Mouse (Mus musculus) 3T3-L1 (cell line): ENCODE measurements around the gene Pnkd.
A peak's percentile ranks its signal among the peaks of the same experiment; 100 is the strongest.
"Not testable (repeated sequence)": the region's sequence is repeated elsewhere in the genome, so short reads cannot be mapped to it uniquely, and the experiment has no call there.

ENCODE experiments used
- DNase-seq: peaks from one replicate; pipeline ENCODE4 v3.0.0-alpha.2; 2015; ENCODE audit warnings: low read depth, low spot score

Pnkd gene

DNA sequence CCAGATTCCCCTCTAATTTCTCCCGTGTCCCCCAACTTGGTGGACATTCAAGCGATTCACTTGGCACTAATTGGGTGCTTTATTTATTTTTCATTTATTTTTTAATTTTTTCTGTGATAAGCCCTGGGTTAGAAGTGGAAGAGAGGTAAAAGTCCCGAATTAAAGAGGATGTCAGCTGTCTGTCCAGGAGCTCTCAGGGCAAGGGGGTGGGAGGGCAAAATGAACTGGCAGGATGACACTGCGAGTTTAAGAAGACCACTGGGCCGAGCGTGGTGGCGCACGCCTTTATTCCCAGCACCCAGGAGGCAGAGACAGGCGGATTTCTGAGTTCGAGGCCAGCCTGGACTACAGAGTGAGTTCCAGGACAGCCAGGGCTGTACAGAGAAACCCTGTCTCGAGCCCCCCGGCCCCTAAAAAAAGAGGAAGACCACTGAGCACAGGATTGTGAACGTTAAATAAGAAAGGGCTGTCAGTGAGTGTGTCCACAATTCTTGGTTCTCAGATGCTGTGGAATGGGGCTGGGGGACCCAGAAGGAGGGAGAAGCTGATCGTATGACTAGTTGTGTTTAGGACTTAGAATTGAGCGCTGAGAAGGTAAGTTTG lies 102.8 kb downstream of the Pnkd start:
- no peak for DNase-seq

DNA sequence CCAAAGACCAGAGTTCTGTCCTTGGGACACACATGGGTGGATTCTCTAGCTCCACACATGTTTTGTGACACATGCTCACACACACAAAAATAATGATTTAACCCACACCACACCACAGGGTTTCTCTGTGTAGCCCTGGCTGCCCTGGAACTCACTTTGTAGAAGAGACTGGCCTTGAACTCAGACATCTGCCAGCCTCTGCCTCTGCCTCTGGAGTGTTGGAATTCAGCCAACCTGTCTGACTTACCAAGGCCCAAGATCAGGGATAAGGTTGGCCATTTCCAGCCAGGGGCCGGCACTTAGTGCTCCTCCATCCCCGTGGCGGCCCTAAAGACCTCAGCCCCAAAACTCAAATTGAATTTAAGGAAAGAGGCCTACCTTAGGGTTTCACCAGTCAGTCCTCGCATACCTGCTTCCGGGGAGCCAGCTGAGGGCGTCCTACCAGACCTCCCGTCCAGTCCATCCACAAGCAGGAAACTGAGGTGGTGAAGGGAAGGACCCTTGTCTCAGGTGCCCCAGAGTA lies 103.7 kb downstream of the Pnkd start:
- DNase-seq = no peak

DNA sequence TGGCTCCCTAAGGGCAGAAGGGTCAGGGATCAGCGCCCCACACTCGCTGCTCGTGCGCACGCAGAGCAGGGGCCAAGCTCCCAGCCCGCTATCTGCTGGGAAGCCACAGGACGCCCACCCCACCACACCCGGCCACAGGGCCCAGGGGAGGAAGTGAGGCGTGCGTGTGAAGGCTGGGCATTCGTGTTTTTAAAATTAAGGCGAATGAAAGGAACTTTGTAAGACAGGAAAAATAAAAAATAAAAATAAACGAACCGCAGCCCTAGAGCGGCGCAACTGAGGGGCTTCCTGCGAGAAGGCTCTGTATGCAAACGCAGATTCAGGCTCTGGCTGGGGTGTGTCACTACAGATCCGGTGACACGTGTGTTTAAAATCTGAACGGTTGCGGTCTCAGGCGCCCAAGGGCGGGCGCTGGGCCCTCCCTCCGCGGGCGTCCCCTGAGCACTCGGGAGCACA lies 105.1 kb downstream of the Pnkd start:
- DNase-seq = peak; percentile 36

GRCm38 (mm10) chr1:74390287-74390906 lies 105.7 kb downstream of the Pnkd start:
- peak; percentile 81 for DNase-seq

DNA sequence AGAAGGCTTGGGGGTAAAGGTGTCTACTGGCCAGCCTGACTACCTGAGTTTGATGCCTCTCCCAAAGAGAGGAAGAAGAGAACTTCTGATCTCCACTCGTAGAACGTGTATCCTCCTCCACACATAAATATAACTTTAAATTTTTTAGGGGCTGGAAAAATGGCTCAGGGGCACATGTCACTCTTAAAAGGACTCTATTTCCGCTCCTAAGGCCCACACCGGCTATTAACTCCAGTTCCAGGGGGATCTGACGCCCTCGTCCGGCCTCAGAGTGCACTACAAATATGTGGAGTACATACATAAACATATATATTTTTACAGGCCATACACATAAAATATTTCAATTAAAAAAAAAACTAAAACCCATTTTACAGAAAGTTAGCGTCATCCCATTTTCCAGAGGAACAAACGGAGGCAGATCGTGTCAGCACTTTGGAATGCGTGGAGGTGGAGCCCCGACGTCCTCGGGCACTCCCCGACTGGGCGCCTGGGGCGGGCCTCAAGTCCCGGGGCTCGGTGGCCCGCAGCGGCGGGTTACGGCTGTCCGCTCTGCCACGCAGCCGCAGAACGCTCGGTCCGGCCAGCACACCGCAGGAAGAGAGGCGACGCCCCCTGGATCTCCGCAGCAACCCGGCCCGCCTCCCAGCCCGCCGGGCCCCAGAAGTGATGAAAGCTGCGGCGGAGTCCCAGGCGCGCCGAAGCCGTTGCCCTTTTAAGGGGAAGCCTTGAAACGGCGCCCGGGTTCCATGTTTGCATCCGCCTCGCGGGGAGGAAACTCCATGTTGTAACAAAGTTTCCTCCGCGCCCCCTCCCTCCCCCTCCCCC lies 106.4 kb downstream of the Pnkd start, which contains the start of gene Ctdsp1:
Ctdsp1 (plus strand) TSS at position 586 of the 825 bp plus-strand sequence.
- DNase-seq = peak; percentile 93

DNA sequence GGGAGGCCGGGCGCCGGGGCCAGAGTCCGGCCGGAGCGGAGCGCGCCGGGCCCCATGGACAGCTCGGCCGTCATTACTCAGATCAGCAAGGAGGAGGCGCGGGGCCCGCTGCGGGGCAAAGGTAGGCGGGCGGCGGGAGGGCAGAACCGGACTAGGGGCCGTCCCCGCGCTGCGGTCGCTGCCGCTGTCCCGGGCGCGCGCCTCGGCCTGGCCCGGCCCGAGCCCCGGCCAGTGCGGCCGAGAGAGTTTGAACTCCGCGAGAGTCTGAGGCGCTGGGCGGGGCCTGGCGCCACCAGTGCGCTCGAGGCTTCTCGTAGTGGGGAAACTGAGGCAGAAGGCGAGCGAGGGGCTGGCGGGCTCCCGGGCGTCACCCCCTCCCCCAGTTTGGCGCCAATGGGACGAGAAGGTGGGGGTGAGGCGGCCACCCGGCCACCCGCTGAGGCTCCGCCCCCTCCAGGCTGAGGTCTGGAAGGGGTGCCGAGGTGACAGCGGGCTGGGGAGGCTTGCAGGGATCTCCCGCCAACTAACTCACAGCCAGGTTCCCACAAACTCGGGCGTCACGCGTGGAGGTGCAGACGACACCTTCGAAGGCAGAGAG lies 107.2 kb downstream of the Pnkd start:
- peak; percentile 59 for DNase-seq

GRCm38 (mm10) chr1:74392446-74392994 lies 107.8 kb downstream of the Pnkd start:
- peak; percentile 33 for DNase-seq

- peak; percentile 36 for DNase-seq
These were observed 108.3 kb downstream of the Pnkd start for GRCm38 (mm10) chr1:74393010-74393409.

DNA sequence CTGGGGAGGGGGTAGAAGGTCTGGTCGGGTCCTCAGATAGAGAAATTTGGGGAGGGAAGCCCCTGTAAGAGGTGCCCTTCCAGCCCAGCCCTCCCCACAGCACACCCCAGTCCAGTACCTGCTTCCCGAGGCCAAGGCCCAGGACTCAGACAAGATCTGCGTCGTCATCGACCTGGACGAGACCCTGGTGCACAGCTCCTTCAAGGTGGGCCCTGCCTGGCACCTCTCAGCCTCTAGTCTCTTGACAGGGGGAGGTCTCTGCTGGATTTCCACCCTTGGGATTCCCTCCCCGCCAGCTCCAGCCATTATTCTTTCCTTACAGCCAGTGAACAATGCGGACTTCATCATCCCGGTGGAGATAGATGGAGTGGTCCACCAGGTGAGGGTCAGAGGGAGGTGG lies 109.0 kb downstream of the Pnkd start:
- DNase-seq = no peak

GRCm38 (mm10) chr1:74394311-74394710 lies 109.6 kb downstream of the Pnkd start:
- DNase-seq = no peak

GRCm38 (mm10) chr1:74394858-74395257 lies 110.1 kb downstream of the Pnkd start:
- DNase-seq = no peak

DNA sequence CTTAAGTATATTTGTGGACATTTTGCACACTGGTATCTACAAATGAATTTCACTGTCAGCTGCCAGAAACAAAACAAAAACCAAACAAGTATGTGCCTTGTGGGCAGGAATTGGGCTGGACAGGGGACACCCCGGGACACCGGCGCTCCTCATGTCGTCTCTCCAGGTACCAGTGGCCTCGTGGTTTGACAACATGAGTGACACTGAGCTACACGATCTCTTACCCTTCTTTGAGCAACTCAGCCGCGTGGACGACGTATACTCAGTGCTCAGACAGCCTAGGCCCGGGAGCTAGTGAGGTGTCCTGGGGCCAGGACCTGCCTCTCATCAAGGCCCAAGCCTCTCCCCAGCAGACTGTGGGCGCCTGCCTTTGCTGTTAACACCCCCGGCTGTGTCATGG lies 110.6 kb downstream of the Pnkd start:
- DNase-seq = no peak

GRCm38 (mm10) chr1:74396456-74397222 lies 111.9 kb downstream of the Pnkd start:
- DNase-seq = not testable (repeated sequence)

GRCm38 (mm10) chr1:74397268-74397918 lies 112.7 kb downstream of the Pnkd start:
- peak; percentile 98 for DNase-seq

DNA sequence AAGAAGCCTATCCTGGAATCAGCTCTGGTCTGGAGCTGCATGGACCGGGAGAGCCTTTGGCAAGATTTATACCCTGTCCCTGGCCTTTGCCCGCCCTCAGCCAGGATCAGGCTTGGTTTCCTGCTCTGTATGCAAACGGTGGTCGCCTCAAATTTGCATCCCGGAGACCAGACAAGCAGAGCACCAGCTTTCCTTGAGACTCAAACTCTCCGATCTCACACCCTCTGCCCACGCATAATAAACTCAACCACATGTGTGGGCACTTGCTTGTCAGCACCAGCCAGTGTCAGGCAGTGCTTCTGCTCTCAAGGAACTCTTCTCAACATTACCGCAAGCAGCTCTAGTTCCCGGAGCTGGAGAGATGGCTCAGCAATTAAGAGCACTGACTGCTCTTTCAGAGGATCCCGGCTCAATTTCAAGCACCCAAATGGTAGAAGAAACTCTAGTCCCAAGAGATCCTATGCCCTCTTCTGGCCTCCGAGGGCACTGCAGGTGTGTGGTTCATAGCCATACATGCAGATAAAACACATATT lies 113.3 kb downstream of the Pnkd start:
- peak; percentile 74 for DNase-seq

GRCm38 (mm10) chr1:74400531-74400930 lies 115.8 kb downstream of the Pnkd start:
- no peak for DNase-seq

- no peak for DNase-seq
These were observed 116.4 kb downstream of the Pnkd start for GRCm38 (mm10) chr1:74401015-74401702.
